Mouse (Mus musculus) stomach, postnatal 0 days (tissue): ENCODE data around the gene Eif2ak2. TPM values are rescaled to one million over a fixed set of nuclear protein-coding genes. Genes with fewer than 3 reads are reported as not detected.

ENCODE experiments used
- ATAC-seq: fragments of 200-750 bp; cut with Nextera tagmentation; 2 replicates; pipeline ENCODE4 v1.8.0; 2017; ENCODE audit not compliant: low FRiP score, low TSS enrichment
- DNase-seq: peaks from one replicate; pipeline ENCODE4 v3.0.0-alpha.2; 2016; ENCODE audit warnings: low spot score
- H3K27ac ChIP-seq: fragments of 300-500 bp; sonication (generic); replicated peaks from 2 replicates; pipeline ENCODE4 v1.5.1; 2014; ENCODE audit warnings: mild to moderate bottlenecking, control low read depth
- H3K27me3 ChIP-seq: fragments of 300-500 bp; sonication (generic); 2 replicates; pipeline ENCODE4 v1.6.1; 2014; ENCODE audit warnings: low read length; ENCODE audit not compliant: control insufficient read depth, insufficient read depth
- H3K36me3 ChIP-seq: fragments of 300-500 bp; sonication (generic); 2 replicates; pipeline ENCODE4 v1.6.1; 2014; ENCODE audit warnings: low read length, mixed read lengths; ENCODE audit not compliant: control insufficient read depth, insufficient read depth
- H3K4me1 ChIP-seq: fragments of 300-500 bp; sonication (generic); replicated peaks from 2 replicates; pipeline ENCODE4 v1.6.1; 2014; ENCODE audit warnings: antibody characterized with exemption; ENCODE audit not compliant: control insufficient read depth, insufficient read depth
- H3K4me2 ChIP-seq: fragments of 300-500 bp; sonication (generic); replicated peaks from 2 replicates; pipeline ENCODE4 v1.6.1; 2014; ENCODE audit warnings: low read depth, mild to moderate bottlenecking, control low read depth, moderate library complexity
- H3K4me3 ChIP-seq: fragments of 300-500 bp; sonication (generic); 2 replicates; pipeline ENCODE4 v1.5.1; 2014; ENCODE audit warnings: low read depth, low read length, control low read depth
- H3K9ac ChIP-seq: fragments of 300-500 bp; sonication (generic); 2 replicates; pipeline ENCODE4 v1.6.1; 2014; ENCODE audit warnings: mild to moderate bottlenecking, low read length, control low read depth, mixed read lengths
- H3K9me3 ChIP-seq: fragments of 300-500 bp; sonication (generic); 2 replicates; pipeline ENCODE4 v1.6.1; 2016; ENCODE audit warnings: low read length; ENCODE audit not compliant: control insufficient read depth
- CTCF ChIP-seq: IDR thresholded peaks from 2 replicates; pipeline ENCODE4 v1.5.1; 2016; ENCODE audit warnings: antibody characterized with exemption, low read depth, mild to moderate bottlenecking, moderate library complexity
- EP300 ChIP-seq: optimal IDR thresholded peaks from 2 replicates; pipeline ENCODE3; 2016; ENCODE audit warnings: antibody characterized with exemption
- WGBS: fragments of 180-500 bp; shearing (Covaris S2); extraction: QIAGEN DNeasy Blood & Tissue Kit; methylation state at CpG from one replicate; pipeline ENCODE4 v1.1.7; 2014; 5-methylcytosine and 5-hydroxymethylcytosine counted together
- polyA plus RNA-seq: library from polyadenylated mRNA; unstranded; fragments of >200 nt; fragmentation: Nextera tagmentation; extraction: Ambion mirVana; gene quantifications from 2 replicates; pipeline ENCODE4 v1.2.1, GENCODE M21; 2015

The Eif2ak2 gene
- polyA plus RNA-seq, 1 experiment from 2014 or later: 12.4 TPM

DNA sequence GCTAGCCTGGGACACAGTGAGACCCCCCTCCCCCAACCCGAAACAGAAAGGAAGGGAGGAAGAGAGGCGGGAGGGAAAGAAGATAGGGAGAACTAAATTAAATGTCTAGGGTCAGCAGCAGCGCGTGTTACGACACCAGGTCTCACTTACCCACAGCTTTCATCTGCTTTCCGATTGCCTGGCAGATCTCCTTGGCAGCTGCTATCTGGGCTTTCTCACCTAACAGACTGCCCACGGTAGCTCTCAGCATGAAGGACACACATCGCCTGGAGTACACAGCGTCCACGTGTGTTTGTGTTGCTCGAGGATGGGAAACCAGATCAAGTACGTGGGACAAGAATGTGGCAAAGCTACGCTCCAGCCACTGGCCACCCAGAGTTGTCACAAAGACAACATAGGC lies 58.0 kb downstream of the Eif2ak2 start:
- H3K4me1 ChIP-seq: no peaks in the 10 kb centered on the region
- WGBS: 89% methylated on average over 13 of the region's 13 CpGs
- no peak for TF ChIP-seq CTCF
- TF ChIP-seq EP300: no peak
- no peak overlapping the region for H3K27ac ChIP-seq
- no peak overlapping the region for H3K4me2 ChIP-seq
- H3K27me3 ChIP-seq: no peaks in the 10 kb centered on the region
- H3K4me3 ChIP-seq: no peak overlapping the region
- no peak overlapping the region for H3K9ac ChIP-seq
- ATAC-seq: no peak
- H3K36me3 ChIP-seq: peaks cover 28% of the 10 kb centered on the region
- DNase-seq: no peak
- no peaks in the 10 kb centered on the region for H3K9me3 ChIP-seq

DNA sequence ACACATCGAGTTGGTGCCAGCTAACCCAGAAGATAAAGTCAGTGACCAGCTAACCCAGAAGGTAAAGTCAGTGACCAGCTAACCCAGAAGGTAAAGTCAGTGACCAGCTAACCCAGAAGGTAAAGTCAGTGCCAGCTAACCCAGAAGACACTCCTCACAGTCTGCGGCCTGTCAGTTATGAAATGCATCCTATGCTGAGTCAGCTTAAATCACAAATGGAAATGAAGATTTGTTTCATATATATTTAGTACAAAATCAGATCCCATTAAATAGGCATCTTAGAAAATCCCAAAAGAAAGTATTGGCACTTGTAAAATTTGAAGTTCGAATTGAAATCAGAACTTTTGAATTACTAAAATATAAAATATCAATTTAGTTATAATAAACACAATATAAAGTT lies 72.8 kb downstream of the Eif2ak2 start:
- TF ChIP-seq CTCF: no peak
- no peak for TF ChIP-seq EP300
- WGBS: 97% methylated on average over 3 of the region's 3 CpGs
- Histone ChIP-seq H3K36me3 (peaks cover 6% of the 10 kb centered on the region), H3K9ac (no peak overlapping the region), H3K4me1 (no peaks in the 10 kb centered on the region), H3K4me3 (no peak overlapping the region), H3K9me3 (no peaks in the 10 kb centered on the region), H3K27me3 (no peaks in the 10 kb centered on the region), H3K4me2 (no peak overlapping the region), H3K27ac (no peak overlapping the region)
- DNase-seq (no peak), ATAC-seq (no peak)

DNA sequence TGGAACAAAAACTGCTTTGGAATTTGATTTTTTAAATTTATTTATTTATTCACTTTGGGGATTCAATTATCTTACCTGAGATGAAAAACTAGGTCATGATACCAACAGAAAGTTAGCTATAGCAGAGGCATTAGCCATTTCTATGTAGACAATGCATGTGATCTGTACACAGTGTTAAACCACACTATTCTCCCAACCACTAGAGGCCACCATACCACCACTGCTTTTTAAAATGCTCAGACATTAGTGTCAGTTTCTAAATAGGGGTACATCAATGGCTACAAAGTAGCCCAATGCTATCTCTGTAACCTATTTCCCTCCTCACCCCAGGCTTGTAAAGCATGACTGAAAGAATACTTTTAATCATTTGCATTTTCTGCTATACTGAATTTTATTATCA lies 73.4 kb downstream of the Eif2ak2 start:
- TF ChIP-seq EP300 (no peak), CTCF (peak; percentile 75)
- Histone ChIP-seq H3K9me3 (no peaks in the 10 kb centered on the region), H3K36me3 (peaks cover 6% of the 10 kb centered on the region), H3K4me1 (no peaks in the 10 kb centered on the region), H3K4me2 (no peak overlapping the region), H3K27ac (no peak overlapping the region), H3K27me3 (no peaks in the 10 kb centered on the region), H3K4me3 (no peak overlapping the region), H3K9ac (no peak overlapping the region)
- ATAC-seq (no peak), DNase-seq (no peak)

Other genes starting within 250 kb of the Eif2ak2 start
- 3.2 and 3.3 TPM in 2 replicates for gene Strn, start 145.4 kb downstream of the Eif2ak2 start, polyA plus RNA-seq
- gene Heatr5b, start 47.2 kb downstream of the Eif2ak2 start, polyA plus RNA-seq: 3.7 and 4.4 TPM in 2 replicates
- 33.8 and 35.3 TPM in 2 replicates for gene Gpatch11, start 47.0 kb downstream of the Eif2ak2 start, polyA plus RNA-seq
- 0.07 and 0.12 TPM in 2 replicates for gene Sult6b1, start 24.4 kb upstream of the Eif2ak2 start, polyA plus RNA-seq
- 131 and 136 TPM in 2 replicates for gene Cebpzos, start 33.9 kb upstream of the Eif2ak2 start, polyA plus RNA-seq
- 32.6 and 44.7 TPM in 2 replicates for gene Cebpz, start 54.5 kb upstream of the Eif2ak2 start, polyA plus RNA-seq
- 37.8 and 40.6 TPM in 2 replicates for gene Ndufaf7, start 54.6 kb upstream of the Eif2ak2 start, polyA plus RNA-seq
- gene Prkd3, start 138.2 kb upstream of the Eif2ak2 start, polyA plus RNA-seq: 10.8 and 11.4 TPM in 2 replicates
- gene Qpct, start 169.3 kb upstream of the Eif2ak2 start, polyA plus RNA-seq: 23.6 and 23.7 TPM in 2 replicates